Mouse (Mus musculus): ENCODE measurements around the gene Lrrc32.

The Lrrc32 gene

DNA sequence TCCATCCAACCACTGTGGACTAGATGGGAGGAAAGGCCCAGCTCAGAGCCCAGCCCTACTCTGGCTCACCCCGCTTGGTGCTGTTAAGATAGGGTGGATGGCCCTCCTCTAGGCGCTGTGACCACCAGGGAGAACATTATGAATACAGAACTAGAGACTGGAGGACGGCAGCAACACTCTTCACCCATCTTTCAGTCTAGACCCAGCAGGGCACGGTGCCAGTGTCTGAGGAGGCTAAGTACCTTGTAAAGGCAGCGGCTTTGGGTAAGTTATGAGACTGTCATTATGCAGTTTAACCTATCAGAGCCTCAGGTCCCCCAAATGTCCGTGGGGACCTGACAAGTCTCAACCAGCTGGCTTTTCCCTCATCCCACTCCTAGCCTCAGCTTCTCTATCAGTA, at the start of gene Lrrc32:
TSS of gene Lrrc32 (plus strand) at position 153 of the 400 bp plus-strand sequence.
- DNase-seq: no peak

DNA sequence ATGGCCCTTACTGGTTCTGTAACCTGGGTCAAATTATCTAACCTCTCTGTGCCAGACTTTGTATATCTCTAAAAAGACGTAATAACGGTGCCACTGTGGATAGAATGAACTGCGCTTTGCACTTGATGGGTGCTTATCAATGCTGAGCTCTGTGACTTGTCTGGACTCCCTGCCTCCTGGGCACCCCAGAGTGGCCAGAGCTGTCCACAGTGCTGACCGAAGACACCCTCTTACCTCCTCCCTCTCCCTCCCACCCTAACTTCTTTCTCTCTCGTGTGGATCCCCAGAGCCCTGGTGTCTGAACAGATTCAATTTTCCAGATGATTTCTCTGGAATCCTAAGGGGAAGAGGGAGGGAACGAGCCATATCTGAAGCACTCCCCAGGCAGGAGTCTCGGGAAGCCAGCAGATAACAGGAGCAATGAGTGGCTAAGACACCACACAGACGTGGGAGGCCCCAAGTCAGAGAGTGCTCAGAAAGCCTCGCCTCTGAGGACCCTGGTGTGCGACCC, 49.1 kb upstream of the Lrrc32 start, which contains the start of gene Gucy2d:
TSS of gene Gucy2d (plus strand) at position 461 of the 511 bp plus-strand sequence.
- no peak for DNase-seq

DNA sequence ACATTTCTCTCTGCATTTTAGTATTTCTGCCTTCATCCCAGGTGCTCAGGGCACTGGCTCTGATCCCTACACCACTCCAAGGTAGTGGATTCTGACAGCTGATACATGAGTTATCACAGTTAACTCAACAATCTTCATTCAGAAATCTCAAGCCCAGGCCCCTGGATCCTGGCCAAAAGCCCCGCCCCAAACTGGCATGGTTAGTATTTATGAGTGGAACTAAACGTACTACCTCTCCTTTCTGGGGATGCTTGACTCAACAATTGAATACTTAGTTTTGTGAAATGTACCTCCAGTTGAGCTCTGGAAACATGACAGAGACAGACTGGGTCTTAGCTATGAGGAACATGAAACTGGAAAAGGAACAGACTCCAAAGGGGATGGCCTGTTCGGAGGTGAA, 42.2 kb upstream of the Lrrc32 start:
- no peak for DNase-seq

DNA sequence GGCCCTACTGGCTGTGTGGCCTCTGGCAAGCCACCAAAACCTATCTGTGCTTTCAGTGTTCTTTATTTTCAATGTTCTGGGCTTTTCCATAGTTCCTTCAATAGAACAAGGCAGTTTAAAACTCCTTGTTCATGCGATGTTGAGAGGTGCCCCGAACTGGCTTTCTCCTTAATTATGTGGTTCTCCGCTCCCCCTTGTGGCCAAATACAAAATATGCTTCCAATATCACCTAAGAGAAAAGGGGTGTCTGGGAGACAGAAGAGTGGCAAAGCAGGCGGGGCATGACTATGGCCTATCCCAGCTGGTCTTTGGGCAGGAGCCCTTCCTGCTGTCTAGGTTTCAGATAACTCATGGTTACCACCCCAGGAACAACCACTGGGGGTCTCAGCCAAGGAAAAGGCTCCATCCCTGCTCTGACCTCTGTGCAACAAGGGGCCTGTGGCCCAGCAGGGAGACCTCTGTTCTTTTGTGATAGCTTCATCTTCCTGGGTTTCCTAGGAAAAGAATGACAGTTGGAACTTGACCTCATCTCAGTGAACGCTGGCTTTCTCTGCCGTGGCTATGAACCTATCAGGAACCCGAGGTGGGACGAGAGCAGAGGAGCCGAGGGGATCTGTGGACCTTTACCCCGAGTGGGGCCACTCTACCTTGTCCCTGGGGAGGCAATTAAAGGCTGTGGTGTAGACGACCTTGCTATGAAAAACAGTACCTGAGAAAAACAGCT, 41.3 kb upstream of the Lrrc32 start:
- no peak for DNase-seq

DNA sequence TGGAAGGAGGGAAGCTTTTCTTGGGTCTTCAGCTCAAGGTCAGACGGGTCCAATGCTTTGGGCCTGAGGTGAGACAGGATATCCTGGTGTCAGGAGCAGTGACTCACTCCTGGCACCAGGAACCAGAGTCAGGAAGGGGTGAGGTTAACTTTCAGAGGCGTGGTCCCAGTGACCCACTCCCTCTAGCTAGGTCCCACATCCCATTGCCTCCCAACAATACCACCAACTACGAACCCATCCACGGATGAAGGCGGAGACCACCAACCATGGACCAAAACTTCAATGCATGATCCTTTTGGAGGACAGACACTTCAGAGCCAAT, 40.8 kb upstream of the Lrrc32 start:
- DNase-seq: no peak

DNA sequence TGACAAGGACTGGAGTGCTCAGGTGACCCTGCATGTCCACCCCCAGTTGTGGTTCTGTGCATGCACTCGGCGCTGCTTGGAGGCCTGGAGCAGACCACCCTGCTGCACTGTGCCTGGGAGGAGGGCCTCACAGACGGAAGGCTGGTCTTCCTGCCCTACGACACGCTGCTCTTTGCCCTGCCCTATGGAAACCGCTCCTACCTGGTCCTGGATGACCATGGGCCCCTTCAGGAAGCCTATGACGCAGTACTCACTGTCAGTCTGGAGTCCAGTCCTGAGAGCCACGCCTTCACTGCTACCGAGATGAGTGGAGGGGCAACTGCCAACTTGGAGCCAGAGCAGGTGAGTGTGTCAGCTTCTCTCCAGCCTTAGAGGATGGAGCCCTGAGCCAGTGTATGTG, 39.4 kb upstream of the Lrrc32 start:
- no peak for DNase-seq

DNA sequence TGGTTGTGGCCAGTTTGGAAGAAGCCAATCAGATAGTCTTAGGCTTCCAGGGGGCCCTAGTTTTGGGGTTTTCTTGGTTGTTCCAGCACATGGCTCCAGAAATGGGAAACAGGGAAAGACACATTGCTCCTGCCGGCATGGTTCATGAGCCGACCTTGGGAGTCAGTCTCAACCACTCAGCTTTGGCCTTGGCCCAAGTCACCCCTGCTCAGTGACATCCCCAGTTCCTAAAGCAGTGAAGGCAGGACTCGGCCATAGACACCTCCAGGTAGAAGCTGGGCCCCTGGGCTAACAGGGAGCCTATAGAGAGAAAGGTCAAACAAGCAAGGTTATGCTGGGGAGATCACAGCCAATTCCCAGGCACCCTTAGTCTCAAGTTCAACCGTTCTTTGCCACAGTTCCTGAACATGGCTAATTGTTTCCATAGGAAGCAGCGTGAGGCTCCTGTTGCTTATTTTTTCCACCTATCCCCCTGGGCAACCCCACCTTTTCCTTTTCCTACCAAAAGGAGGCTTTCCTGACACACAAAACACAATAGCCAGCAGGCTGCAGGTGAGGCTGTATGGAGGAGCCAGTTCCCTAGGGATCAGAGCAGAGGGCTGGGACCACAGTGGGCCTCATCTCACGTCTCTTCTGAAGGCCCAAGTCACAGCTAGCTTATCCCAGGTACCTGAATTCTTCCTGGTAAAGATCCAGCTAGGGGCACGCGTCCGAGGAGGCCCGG, 34.5 kb upstream of the Lrrc32 start:
- DNase-seq: no peak

DNA sequence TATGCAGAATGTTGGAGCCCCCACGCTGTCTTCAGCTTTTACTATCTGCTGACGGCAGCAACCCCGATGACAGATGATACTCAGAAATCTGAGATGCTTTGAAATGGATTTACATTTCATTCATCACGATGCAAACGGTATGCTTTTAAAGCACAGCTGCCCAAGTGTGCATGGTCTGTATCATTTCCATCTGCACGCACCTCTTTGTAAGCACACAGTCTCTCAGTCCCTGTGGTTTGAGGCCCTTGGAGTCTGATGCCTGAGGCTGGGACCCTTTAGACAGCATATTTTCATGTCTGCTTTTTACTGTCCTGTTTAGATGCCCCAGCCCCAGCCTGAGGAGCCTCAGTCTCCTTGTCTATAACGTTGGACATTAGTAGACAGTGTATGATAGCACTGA, 28.8 kb upstream of the Lrrc32 start:
- DNase-seq: no peak

DNA sequence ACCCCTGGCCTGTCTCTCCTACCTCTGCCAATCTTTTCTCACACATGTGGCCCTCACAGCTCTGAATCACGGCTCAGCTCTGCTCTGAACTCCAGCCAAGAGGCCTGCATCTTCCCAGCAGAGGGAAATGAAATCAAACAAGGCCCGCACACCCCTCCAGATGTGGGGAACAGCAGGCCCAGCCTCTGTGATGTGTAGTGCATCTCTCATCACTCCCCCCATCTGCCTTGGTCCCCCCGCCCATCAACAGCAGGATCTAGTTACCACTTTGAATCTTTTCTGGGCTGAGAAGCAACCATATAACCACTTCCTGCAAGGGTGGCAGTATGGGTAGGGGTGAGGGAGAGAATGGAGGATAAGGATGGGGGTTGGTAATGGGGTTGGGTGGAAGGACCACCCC, 20.0 kb upstream of the Lrrc32 start:
- no peak for DNase-seq

DNA sequence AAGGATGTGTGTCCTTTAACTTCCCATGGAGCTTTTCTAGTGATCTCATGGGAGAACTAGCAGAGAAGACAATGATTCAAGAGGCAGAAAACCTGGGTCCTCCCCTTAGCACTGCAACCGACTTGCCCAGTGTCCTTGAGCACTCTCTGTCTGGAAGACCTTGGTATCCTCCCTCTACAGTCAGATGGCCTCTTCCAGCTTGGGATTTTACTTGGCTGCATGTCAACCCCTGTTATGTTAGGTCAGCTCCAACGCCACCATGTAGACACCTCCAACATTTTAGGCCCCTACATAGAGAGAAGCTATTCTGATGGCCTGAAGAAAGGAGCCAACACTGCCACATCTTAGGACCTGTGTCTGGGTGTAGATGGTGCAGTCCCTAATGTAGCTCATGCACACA, 16.6 kb upstream of the Lrrc32 start:
- DNase-seq: no peak

DNA sequence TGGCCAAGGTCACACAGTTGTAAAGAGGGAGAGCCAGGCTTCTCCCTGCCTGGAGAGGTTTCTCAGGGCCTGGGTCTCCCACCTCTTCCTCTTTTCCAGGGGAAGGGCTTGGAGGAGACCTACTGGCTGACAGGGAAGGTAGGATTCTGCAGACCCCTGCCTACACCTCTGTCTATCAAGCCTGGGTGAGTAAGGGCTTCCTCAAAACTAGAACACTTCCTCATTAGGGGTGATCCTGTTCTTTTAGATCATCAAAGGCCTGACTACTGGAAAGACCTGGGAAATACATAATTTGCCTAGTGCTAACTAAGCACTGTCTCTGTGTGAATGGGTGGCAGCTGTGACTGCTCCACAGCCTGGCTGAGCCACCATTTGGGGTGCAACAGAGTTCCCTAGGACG, 14.5 kb upstream of the Lrrc32 start:
- no peak for DNase-seq

DNA sequence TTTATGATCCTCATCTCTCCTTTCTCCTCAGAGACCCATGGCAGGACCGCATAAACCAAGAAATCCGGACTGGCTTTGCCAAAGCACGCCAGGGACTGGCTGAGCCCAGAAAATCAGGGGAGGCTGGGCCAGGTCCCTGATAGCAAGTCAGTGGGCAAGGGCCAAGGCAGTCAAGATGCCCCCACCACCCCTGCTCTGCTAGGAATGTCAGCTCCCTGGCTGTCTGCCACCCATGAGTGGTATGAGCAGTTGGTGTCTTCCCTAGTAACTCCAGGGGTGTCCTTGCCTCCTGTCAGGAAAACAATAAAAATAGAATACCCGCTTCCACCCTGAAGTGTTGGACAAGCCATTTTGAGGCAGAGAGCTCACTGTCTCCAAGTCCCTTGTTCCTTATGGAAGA, 11.9 kb upstream of the Lrrc32 start:
- DNase-seq: no peak

DNA sequence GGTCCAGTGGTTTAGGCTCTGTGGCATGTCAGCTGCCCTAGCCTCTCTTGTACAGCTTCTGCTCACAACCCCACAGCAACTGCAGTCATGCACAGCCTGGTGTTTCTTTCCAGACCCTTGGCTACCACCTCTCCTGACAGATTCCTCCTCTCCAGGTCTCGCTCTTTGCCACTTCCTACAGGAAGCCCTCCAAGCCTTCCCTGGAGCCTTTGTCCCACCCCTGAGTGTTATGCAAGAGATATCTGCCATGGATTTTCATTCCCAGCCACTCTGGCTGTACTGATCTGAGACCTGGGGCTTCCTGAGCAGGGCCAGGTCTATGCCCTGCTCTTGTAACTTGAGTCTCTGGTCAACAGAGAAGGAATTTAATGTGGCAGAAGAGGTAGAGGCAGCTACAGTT, 8.6 kb upstream of the Lrrc32 start:
- no peak for DNase-seq

DNA sequence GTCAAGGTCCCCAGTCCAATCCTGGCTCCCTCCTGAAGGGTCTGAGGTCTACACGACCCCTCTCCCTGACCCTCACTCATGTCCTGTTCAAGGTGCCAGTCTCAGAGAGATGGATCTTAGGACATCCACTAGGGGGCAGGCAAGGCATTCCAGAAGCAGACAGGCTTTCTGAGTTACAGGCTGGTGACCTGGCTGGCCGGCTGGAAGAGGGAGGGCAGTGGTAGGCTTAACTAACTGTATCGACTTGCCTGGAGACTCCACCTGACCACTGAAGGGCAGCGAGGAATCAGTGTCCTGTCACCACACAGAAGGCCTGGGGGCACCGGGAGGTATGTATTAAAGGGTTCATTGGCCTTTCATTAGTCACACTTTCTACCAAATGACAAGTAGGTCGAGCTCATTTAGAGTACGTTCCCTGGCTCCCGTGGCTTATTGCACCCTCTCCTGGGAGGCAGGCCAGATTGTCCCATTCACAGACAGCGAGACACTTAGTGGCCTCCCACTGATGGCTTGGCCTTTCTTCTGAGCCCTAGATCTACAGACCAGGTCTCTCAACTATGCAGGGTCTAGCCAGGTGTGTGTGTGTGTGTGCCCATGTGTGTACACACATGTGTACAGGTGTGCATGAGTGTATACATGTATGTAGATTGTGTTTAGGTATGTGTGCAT, 7.9 kb upstream of the Lrrc32 start:
- DNase-seq: peak; percentile 76 to 85

DNA sequence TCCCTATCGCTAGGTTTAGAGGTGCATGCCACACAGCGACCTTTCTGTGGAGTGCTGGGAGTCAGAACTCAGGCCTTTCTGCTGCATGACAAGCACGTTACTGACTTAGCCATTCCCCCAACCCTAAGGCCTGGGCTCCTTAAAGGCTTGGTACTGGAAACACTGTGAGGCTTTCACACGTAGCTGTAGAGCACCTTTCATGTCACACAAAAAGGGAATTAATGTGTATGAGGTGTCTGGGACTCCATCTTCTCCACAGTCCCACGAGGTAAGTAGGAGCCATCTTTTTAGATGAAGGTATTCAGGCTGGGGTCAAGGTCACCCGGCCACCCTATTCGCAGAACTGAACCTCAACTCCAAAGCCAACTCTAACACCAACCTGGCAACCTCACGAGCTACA, 7.2 kb upstream of the Lrrc32 start:
- DNase-seq: no peak

DNA sequence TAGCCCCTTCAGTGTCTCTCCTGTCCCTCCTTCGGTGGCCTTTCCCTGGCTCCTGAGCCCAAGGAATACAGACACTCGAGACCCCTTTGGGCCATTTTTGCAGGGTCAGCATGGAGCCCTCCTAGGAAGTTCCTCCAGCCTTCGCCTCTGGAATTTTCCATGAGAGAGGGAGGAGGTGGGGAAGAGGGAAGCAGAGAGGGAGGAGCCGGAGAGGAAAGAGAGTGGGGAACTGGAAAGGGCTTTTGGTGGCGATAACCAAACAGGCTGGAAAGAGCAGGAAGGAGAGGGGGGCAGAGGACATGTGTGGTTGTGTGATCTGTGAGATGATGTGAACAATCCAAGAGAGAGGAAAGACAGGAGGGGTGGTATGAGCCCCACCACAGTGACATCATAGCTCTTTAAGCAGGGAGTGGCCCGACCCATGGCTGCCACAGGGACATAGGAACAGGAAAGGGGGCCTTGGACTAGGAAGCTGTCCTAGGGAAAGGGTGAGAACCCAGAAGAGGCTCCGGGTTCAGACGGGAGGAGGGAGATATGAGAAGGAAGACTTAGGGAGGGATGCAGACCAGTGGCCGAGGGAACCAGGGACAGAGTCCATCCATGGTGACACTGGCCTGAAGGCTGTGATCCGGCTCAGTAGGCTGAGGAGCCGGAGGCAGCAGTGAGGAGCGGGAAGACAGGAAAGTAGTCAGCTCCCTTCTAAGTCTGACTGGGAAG, 6.4 kb upstream of the Lrrc32 start:
- DNase-seq: no peak

DNA sequence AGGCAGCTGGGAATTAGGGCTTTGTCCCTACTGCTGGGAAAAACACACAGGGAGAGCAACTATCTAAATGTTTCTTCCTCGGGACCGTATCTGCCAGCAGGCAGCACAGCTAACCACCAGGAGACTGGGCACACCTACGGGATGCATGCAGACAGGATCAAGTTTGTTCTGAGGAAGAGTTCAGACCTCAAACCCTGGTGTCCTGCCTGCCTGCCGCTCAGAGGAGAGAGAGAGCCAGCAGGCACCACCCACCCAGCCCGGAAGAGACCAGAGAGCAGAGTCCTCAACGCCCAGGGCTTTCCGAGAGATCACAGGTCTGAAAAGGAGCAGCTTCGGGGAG, 5.8 kb upstream of the Lrrc32 start:
- DNase-seq: no peak

DNA sequence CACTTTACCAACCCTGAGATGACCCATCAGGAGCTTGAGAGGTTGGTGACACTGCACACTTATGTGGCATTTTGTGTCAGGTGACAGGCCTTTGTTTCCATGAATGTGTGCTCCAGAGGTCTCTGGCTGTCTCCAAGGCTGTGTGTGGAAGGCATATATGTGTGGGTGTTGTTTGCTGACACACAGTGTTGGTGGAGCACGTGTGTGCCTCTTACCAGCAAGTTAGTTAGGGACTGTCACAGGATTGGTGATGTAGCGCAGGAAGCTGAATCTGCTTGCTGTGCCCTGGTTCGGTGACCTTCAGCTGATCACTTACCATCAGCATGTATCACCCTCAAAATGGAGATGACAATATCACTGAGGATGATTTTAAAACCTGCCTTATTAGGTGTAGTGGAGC, 4.2 kb upstream of the Lrrc32 start:
- no peak for DNase-seq

DNA sequence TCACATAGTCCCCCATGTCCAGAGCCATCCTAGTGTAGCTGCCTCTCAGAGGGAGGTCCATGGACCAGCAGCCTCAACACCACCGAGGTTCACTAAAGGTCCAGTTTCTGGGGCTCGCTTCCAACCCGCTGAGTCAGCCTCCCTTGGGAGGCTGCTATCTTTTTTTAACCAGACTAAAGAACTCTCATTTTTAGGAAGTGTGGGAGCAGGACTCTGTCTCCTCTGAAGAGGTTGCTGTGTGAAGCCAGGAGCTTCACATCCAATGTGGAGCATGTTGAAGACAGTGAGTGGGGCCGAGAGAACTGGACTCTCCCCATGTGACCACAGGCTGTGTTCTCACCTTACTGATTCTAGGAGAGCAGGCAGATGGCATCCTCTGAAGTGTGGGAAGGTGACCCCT, 3.6 kb upstream of the Lrrc32 start:
- DNase-seq: no peak

DNA sequence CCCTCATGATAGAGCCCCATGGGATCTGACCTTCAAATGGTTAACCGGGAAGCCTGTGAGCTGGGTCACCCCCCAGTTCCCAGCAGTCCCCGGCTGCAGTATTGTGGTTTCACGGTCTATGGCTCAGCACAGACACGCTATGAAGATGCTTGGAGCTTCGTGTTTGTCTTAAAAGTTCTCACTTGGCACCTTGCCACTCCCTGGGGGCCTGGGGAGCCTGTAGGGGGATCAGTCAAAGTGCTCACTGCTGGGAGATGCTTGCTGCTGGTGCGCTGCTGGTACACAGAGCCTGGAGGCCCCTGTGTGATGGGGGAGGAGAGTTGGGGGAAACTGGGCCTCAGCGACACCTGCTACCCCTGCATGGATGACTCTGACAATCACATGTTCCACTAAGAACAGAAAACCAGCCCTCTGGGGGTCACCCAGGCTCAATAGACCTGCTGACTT, 2.6 kb upstream of the Lrrc32 start:
- DNase-seq: no peak

DNA sequence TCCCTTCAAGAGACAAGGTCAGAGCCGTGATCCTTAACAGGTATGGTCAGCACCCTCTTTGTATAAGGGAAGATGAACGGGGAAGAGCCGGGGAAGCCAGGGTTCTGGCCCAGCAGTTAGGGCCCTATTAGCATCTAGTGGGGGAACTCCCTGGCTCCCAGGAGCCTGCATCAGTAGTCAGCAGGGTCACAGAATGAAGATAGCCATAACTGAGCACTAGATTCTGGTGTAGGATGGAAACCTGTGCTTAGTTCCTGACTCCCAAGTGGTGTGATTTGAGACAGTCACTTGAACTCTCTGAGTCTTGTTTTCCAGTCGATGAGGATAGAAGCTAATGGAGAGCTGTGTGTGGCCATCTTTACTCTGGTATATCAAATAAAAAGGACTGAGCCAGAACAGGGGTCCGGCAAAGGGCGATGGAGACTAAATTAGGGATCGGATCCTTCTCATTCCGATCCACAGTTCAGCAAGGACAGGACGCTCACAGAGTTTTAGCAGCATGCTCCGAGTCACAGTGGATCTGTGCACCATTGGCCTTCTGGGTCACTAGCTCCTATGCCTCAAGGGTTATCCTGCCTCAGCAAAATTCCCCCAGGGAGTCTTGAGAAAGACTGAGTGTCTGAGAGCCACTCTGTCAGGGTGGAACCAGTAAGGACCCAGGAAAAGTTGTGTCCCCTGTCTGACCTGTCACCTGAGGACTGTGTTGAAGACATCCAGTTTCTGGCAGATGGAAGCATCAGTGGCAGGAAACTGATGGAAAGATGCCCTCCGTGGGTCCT, 1.7 kb upstream of the Lrrc32 start:
- DNase-seq: no peak

DNA sequence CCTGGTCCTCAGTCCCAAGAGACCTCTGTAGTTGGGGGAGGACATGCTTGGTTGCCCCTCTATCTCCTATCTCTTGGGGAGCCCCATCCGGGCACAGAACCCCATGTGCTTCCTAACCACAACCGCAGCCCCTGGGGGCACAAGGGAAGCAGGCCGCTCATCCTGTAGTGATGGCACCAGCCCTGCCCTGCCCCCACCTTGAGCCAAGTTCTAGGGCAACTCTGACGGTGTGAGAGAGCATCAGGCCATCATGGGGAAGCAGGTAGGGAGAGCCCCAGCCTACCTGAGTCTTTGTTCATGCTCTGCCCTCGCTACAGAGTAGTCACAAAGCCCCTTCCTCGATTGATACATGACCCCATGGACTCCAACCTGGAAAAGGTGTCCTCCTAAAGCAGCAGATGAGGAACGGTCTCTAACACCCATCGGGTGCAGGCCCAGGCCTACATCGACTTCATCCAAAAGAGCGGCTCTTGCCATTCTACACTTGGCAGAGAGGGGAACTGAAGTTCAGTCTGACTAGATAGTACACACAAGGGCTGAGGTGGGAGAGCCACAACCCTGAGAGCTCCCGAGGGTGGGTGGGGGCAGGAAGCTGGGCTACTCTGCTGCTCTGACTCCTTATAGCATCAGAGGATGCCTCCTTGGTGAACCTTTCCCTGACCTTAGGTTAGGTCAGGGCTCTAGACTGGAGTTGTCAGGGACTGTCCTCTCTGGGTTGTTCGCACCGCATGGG, 519 bp upstream of the Lrrc32 start:
- no peak for DNase-seq

Data from kidney, adult 8-10 months (tissue).